Mouse (Mus musculus) bone marrow, adult 2 months (tissue): ENCODE data around the gene Wdr62.

ENCODE experiments used
- CTCF ChIP-seq: fragments of 200-500 bp; IDR thresholded peaks from 2 replicates; pipeline ENCODE4 v1.5.1; 2011; ENCODE audit warnings: low read length, control low read depth; ENCODE audit not compliant: control insufficient read depth, insufficient read depth
- POLR2A ChIP-seq: fragments of 200-500 bp; IDR thresholded peaks from 2 replicates; pipeline ENCODE4 v1.6.1; 2011; ENCODE audit warnings: low read depth, mild to moderate bottlenecking, control low read depth, low read length, borderline replicate concordance; ENCODE audit not compliant: control insufficient read depth

DNA sequence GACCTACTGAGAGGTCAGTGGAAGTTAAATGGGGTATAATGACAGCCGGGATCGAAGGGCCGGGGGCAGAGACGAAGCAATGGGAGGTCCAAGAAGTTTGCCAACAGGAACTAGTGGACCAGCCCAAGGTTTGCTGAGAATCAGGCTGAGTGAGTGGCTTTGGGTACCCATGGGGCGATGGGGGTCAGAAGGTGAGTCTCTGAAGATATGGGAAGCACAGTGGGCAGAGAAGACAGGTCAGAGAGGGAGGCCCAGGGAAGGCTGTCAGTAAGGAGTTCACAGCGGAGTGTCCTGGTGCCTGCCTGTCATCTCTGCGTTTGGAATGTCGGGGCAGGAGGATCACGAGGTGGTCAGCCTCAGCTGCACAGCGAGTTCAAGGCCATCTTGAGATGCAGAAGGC is 48.2 kb upstream of the Wdr62 start:
- TF ChIP-seq POLR2A: no peak
- no peak for TF ChIP-seq CTCF
